Mouse (Mus musculus) frontal cortex, postnatal 10 days (tissue): Measurements from ENCODE around the gene Sort1.
"Not testable (repeated sequence)": the region's sequence is repeated elsewhere in the genome, so short reads cannot be mapped to it uniquely, and the experiment has no call there.

Source experiments
- DNase-seq, 2 experiments: peaks; one replicate each; pipeline ENCODE4 v3.0.0; 2022; ENCODE audit warnings: low spot score in 2 of 2, mixed read lengths in 1 of 2

Sort1 gene

GRCm38 (mm10) chr3:108283781-108284601 lies at the start of gene Sort1:
Gene Sort1 (plus strand): TSS chr3:108284082.
- DNase-seq: peak; percentile 88 to 92

- DNase-seq: not testable (repeated sequence)
These were observed 46.3 kb upstream of the Sort1 start for GRCm38 (mm10) chr3:108237474-108238102.

DNA sequence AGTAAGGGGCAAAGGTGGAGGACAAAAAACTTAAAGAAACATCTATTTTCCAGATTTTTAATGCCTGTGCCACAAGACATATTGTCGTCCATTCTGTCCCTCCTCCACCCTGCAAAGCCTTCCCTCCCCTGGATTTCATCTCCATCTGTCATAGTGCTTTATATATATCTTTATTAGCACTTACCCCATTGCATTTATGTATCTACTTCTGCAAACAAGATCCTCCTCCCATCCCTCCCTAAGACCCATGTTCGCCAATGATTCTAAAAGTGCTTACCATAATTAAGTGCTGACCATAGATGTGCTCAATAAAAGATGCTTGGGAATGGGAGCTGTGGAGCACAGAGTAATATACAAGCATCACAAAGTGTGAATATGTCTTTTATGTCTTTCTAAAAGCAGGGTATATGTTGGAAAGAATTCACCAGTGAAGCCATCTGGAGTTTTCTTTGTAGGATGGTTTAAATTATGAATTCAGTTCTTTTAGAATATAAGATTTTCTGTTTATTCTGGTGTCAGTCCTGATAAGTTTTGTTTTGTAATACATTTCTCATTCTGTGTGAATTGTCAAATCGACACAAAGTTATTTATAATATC lies 42.5 kb upstream of the Sort1 start:
- no peak for DNase-seq

GRCm38 (mm10) chr3:108246857-108247256 lies 37.0 kb upstream of the Sort1 start:
- no peak for DNase-seq

GRCm38 (mm10) chr3:108256719-108257637 lies 26.9 kb upstream of the Sort1 start, which contains the start of gene Psma5:
Gene Psma5 (plus strand): TSS chr3:108256926.
- peak; percentile 91 to 93 for DNase-seq

GRCm38 (mm10) chr3:108257831-108258500 lies 25.9 kb upstream of the Sort1 start:
- DNase-seq: no peak

GRCm38 (mm10) chr3:108259319-108259718 lies 24.6 kb upstream of the Sort1 start:
- no peak for DNase-seq

DNA sequence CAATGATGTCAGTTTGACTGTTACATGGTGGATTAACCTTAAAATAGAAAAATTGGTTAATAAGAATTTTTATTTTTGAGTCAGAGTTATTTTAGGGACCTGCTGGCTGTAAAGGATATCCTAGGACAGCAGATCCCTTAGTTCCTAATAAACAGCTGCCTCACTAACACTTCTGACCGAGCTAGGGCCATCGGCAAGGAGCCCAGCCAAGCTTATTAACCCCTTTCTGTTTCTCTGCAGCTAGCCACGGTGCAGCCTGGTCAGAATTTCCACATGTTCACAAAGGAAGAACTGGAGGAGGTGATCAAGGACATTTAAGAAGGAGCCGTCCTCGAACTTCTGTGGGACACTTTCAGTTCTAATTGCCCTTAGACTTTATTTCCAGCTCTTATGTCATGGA lies 4.4 kb upstream of the Sort1 start:
- DNase-seq: not testable (repeated sequence)

GRCm38 (mm10) chr3:108282401-108283240 lies 1.3 kb upstream of the Sort1 start:
- no peak for DNase-seq

- no peak for DNase-seq
These were observed 681 bp upstream of the Sort1 start for GRCm38 (mm10) chr3:108283241-108283561.

DNA sequence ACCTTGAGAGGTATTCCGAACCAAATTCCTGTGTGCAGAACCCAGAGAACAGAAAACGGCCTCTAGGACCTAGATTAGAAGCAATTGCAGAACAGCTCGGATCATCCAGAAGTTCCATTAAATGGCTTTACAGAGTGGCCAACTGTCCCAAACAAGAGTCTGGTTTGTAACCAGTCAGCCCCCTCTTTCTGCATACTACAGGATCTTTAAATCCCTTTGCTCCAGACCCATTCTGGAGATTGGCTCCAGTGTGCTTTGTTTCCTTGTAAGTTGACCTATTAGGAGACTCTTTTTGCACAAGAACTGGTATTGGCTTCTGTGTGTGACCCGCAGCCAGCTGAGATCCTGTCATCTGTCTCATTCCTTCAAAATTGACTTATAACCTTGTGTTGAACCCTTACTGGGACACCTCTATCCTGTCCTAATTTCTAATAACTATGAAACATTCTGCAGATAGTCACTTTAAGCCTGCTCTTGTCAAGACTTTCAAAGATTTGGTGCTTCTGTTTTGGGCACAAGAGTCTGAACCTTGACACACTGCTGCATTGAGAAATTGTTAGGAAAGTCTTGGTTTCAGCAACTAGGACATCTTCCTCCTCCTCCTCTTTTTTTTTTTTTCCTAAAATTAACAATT lies 1.3 kb downstream of the Sort1 start:
- DNase-seq: no peak

DNA sequence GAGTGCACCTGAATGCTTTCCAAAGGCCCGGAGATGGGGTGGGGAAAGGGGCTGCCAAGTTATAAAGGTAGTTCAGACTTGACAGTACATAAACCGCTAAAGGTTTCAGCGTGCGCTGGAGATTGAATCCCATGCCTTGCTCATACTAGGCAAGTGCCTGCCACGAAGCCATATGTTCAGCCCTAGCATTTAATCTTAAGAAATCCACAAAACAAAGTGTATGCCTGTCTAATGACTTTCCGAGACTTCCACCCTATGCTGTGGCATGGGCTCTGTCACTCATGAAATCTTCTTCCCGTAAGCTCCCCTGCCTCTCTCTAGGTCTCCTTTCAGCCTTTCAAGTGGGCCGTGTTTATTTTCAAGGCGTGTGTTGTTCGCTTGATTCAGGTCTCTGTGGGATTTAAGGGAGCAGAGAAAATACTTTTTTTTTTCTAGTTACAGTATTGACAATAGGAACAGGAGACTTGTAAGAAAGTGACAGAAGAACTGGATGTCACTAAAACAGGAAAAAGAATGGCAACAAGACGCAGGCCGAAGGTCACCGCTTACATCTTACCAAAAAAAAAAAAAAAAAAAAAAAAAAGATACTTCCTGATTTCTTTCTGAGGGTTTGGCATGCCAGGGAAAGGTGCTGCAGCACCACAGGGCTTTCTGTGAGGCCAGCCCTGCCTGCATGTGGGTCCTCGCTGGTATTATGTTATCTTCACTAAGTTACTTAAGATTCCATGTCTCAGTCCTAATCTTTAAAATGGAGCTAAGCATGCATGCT lies 3.0 kb downstream of the Sort1 start:
- no peak for DNase-seq

DNA sequence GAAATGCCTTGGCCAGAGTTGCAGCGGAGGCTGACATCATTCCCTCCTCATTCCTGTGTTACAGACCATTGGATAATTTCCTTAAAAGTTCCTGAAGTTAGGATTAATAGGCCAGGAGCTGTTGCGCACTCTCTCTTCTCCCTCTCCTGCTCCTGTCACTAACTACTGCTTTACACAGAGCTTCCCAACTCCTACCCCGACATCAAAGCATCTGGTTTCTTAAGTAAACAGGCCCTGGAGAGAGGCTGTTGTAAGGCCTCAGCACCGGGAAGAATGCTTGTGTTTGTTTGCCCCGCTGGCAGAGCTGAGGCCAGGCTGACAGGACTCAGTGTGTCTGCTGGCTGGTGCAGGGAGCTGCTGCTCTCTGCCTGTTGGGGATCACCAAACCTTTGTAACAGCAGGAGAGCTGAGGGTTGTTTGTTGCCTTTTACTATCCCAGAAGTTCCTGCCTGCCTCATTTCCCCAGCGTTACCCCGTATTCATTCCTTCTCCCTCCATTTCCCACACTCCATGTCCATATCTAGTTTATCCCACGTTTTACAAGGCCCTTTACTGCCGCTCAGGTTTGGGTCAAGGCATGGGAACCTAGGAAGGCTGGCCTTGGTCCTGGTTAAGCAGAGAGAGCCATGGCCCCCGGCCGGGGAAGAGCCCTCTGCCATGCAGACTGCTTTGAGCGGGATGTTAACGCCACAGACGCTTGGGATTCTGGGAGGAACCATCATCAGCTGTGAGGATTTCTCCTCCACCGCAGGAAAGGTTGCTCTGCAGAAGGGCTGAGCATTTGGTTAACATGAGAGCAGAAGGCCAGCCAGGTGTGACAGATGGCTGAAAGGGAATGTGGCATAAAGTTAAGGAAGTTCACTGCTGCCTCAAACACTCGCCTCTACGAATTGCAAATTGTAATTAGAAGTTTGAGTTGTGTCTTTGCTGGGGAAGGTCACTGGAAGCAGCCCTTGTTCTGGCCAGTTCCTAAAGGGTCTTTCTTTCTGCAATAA lies 4.2 kb downstream of the Sort1 start:
- DNase-seq: no peak

GRCm38 (mm10) chr3:108289311-108290130 lies 5.6 kb downstream of the Sort1 start:
- no peak for DNase-seq

DNA sequence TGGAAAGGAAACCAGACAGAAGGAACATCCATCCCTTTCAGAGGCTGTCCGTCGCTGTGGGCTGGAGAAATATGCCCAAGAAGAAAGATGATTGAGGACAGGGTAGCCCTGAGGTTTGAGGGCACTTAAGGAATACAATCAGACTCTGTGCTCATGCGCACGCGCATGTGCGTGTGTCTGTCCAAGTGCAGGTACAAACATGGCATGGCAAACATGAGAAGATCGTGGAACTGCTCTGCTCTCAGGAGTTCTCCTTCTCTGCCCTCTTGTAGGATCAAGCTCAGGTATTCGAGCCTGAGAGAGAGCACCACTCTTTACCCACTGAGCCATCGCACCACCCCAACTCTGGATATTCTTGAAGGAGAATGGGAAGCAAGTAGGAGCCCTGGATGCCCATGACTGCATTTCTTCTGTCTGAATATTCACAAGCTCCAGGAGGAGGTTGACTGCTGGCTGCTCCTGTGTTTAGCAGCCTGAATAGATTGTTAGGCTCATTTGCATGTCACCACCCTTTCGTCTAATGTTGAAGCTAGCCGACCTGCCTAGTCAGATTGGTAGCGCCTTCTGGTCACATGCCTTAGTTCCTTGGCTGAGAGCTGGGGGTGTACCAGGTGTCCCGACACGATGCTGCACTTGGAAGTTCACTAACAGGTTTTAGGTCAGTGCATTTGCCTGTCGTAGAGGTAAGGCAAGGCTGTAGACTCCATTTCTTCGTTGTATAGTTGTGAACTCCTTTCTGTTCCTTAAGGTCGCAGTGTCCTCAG lies 7.3 kb downstream of the Sort1 start:
- no peak for DNase-seq

DNA sequence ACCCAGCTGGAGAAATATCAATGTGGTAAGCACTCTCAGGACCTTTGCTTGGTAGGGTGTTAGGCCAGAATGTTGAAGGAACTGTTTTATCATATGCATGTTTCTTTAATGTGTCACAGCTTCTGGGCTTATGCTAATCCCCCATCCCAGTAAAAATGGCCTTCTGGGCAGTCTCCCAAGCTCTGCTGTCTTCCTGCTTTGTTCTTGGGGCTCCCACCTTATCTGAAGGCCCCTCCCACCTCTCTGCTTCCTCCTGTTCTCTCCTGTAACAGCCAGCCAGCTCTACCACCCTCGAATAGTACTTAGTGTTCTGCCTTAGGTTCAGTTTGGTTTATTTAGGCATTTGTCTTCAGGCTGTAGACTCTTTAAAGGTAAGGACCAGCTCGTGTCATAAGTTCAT lies 10.5 kb downstream of the Sort1 start:
- DNase-seq: no peak
